Mouse (Mus musculus): ENCODE data around the gene A4galt.

DNA sequence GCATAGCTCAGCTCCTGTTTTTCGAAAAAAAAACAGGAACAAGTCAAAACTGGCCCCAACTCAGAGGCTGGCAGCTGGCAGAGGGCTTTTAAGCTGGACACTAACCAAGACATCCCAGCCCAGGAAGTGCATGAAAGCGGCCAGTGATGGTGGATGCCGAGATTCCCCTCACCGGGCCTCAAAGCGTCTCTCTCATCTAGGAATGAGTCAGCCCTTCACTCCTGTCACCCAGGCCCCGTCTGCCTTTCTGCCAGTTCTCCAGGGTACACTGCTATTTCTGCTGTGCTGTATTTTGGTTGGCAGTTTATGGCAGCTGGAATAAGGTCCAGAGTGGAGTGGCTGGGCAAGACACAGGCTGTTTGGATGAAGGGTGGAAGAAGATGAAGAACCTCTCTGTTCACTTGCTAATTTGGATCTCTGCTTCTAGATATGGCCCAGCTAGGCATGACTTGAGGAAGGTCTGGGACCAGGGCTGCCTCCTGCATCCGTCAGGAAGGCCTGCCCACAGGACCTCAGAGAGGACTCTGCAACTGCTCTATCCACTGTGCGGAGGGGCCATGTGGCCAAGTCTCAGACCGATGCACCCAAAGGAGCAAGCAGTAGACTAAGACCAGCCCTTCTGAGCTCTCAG is 27.3 kb downstream of the A4galt start:
- TF ChIP-seq CTCF (IDR thresholded peaks at IDR 0.05; ENCODE audit: extremely low read depth, insufficient read depth, insufficient read length, insufficient replicate concordance), result no peak
- no peak for TF ChIP-seq POLR2A (IDR thresholded peaks at IDR 0.05; ENCODE audit: low read depth, low read length)
